Comparison of ENCODE assay signal across 9 mouse cellular contexts in the genomic region with DNA sequence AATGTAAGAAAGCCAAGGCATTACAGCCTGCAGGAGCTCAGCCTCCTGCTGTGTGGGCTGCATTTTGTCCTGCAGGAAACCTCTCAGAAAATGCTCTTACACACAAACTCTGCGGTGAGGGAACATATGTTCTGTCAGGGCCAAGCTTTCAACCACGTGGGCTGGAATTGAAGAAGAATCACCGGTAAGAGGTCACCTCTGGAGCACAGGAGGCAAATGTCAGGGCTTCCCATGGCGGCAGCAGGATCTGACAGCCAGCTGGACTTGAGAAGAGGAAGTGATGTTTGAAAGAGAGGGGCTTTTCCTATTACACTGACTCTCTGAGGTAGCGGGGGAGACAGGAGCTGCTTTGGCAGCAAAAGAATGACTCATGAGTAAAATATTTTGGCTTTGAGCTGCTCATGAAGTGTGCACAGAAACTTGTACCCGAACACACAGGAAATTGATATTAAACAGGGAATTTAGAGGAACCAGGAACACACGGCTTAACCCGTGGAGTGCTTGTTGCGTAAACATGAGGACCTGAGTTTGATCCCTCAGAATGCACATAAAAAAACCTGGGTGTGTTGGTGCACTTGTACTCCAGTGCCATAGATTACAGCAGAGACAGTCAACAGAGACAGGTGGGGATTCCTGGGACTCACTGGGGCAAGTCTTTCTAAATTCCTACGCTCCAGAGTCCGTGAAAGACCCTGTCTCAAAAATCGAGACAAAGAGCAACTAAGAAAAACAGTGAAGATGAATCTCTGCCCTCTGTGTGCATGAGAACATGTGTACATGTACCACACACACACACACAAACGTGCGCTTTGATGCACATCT.
A peak's percentile ranks its signal among the peaks of the same experiment; 100 is the strongest.
DNase-seq lines count a peak whose midpoint lies in the region; ATAC-seq and TF ChIP-seq lines count a peak whose summit lies in the region.
"Had no signal": no experiment of that assay in that cellular context is flagged by ENCODE, and none has a peak within 500 bp of the region (broad histone marks: within the 10 kb centered on the region; RNA-seq: fewer than 3 reads in every experiment).

No protein-coding gene starts in this region.

- H3K4me3 ChIP-seq in heart, embryonic 16.5 days (ENCODE audit: low read length), result no peak overlapping the region
- no peak overlapping the region for H3K4me3 ChIP-seq in hindbrain, embryonic 12.5 days
- H3K4me3 ChIP-seq: heart, adult 2 months had no signal

- 0 out of 2 replicates have a peak overlapping the region, but pooled peaks have one; percentile 6 for H3K9ac ChIP-seq in heart, embryonic 16.5 days (ENCODE audit: low read length)
- H3K9ac ChIP-seq in hindbrain, embryonic 12.5 days, result no peak overlapping the region

- H3K4me2 ChIP-seq in heart, embryonic 16.5 days (ENCODE audit: low read depth, low read length), result peak overlapping the region; percentile 13; the same call in 1 of the 2 replicates
- H3K4me2 ChIP-seq in hindbrain, embryonic 12.5 days (replicated peaks), result no peak overlapping the region

- ATAC-seq in heart, embryonic 16.5 days (replicated peaks; ENCODE audit: extremely low read depth, insufficient read depth, low FRiP score), result peak; percentile 61
- ATAC-seq in CD4-positive, CD25-positive, alpha-beta regulatory T cell, adult 4 months, result no peak
- no peak for ATAC-seq in hindbrain, embryonic 12.5 days (ENCODE audit: low FRiP score)

- no peaks in the 10 kb centered on the region for H3K9me3 ChIP-seq in heart, embryonic 16.5 days (replicated peaks; ENCODE audit: control insufficient read depth, low read length)
- H3K9me3 ChIP-seq in hindbrain, embryonic 12.5 days (replicated peaks), result no peaks in the 10 kb centered on the region

- no peaks in the 10 kb centered on the region for H3K27me3 ChIP-seq in heart, embryonic 16.5 days (ENCODE audit: control insufficient read depth, insufficient read depth, low read length)
- no peaks in the 10 kb centered on the region for H3K27me3 ChIP-seq in hindbrain, embryonic 12.5 days

- no peaks in the 10 kb centered on the region for H3K36me3 ChIP-seq in heart, embryonic 16.5 days (ENCODE audit: control insufficient read depth, insufficient read depth)
- no peaks in the 10 kb centered on the region for H3K36me3 ChIP-seq in hindbrain, embryonic 12.5 days

- 43% methylated on average over 14 of the region's 14 CpGs for WGBS in heart, embryonic 16.5 days
- WGBS in hindbrain, embryonic 12.5 days, result 64% methylated on average over 14 of the region's 14 CpGs

- H3K27ac ChIP-seq in heart, embryonic 16.5 days (ENCODE audit: low read length), result peak overlapping the region; percentile 80
- no peak overlapping the region for H3K27ac ChIP-seq in hindbrain, embryonic 12.5 days
- H3K27ac ChIP-seq: heart, adult 2 months had no signal

- peak; percentile 2 for DNase-seq in kidney, adult 11 months
- no peak for DNase-seq in kidney, adult 18-20 months
- DNase-seq in brain, embryonic 14.5 days (ENCODE audit: low read depth), result peak; percentile 23
- peak; percentile 12 for DNase-seq in lung, postnatal 10 days
- DNase-seq in natural killer cell, adult 2 months (ENCODE audit: low spot score in 2 of 2), result no peak

- no peak for TF ChIP-seq CTCF in brain, embryonic 14.5 days (IDR thresholded peaks at IDR 0.05; ENCODE audit: borderline replicate concordance, extremely low read depth, insufficient read depth, insufficient read length)

- peaks cover 20% of the 10 kb centered on the region for H3K4me1 ChIP-seq in heart, embryonic 16.5 days (ENCODE audit: control insufficient read depth, insufficient read depth, low read length)
- H3K4me1 ChIP-seq in hindbrain, embryonic 12.5 days, result 0 out of 2 replicates have a peak, but pooled peaks cover 2% of the 10 kb centered on the region

- no peak for TF ChIP-seq POLR2A in brain, embryonic 14.5 days (IDR thresholded peaks at IDR 0.05; ENCODE audit: borderline replicate concordance, extremely low read depth, insufficient read depth, insufficient read length, poor library complexity, severe bottlenecking)

Comparison
In these comparisons a context has a peak if more than half of its experiments do, and no peak if none do; other contexts are left out.
1. DNase-seq: peak in kidney, adult 11 months (single experiment), brain, embryonic 14.5 days (single experiment) and lung, postnatal 10 days (single experiment); none in kidney, adult 18-20 months (single experiment) and natural killer cell, adult 2 months (0 of 2).